Mouse (Mus musculus) cerebellum, adult 2 months (tissue): ENCODE measurements around the gene Sipa1.

Experiments
- CTCF ChIP-seq: fragments of 200-500 bp; IDR thresholded peaks from 2 replicates; pipeline ENCODE4 v1.5.1; 2011; ENCODE audit warnings: low read depth, mild to moderate bottlenecking, control low read depth, low read length, moderate library complexity, borderline replicate concordance; ENCODE audit not compliant: insufficient read depth
- POLR2A ChIP-seq: fragments of 200-500 bp; IDR thresholded peaks from 2 replicates; pipeline ENCODE4 v1.6.1; 2011; ENCODE audit warnings: low read length, control low read depth, borderline replicate concordance; ENCODE audit not compliant: insufficient read depth

DNA sequence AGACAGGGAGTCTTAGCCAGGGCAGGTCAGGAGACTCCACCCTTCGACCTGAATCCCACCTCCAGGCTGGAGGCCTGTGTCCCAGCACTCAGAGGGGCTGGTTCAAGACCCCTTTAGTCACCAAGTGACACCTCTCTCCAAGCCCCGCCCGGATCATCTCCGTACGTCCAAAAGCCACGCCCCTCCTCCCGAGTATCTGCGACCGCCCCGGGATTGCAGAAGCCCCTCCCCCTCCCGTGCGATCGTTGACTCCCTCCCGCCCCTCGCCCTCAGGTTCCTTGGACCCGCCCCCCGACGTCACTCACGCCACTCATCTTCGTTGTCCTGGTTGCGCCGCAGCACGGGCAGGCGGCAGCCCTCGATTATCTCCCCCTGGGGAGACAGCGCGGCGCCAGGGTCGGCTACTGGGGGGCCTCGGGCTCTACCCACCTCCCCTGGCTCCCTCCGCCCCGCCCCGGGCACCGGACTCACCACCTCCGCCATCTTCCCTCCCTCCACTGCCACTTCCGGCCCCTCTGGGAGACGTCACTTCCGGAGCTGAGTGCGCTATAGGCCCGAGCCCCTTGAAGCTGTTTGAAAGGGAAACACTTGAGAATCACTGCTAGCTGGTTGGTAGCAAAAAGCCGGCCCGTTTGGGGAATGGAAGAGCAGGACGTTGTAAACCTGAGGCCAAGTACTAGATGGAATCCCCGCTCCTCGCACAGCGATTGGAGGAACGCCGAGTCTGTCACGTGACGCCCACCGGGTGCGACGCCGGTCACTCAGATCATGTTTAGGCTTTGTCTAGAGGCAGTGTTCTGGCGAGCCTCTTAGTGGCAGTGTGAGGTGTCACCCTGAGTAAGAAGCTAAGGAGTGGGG lies 53.7 kb downstream of the Sipa1 start, which contains the start of gene Kat5:
- TF ChIP-seq CTCF (no peak), POLR2A (peak; percentile 84; the same call in 1 of the 2 replicates)
